Mouse (Mus musculus) heart, embryonic 12.5 days (tissue): ENCODE data around the gene Rpgr. TPM values are rescaled to one million over a fixed set of nuclear protein-coding genes. Genes with fewer than 3 reads are reported as not detected.

Source experiments
- ATAC-seq: fragments of 200-750 bp; cut with Nextera tagmentation; 2 replicates; pipeline ENCODE4 v1.8.0; 2017; ENCODE audit warnings: moderate TSS enrichment, moderate library complexity; ENCODE audit not compliant: insufficient number of reproducible peaks, low FRiP score
- H3K27ac ChIP-seq: fragments of 300-500 bp; sonication (generic); 2 replicates; pipeline ENCODE4 v1.5.1; 2016; ENCODE audit warnings: mild to moderate bottlenecking, moderate library complexity; ENCODE audit not compliant: poor library complexity, severe bottlenecking
- H3K27me3 ChIP-seq: fragments of 300-500 bp; sonication (generic); replicated peaks from 2 replicates; pipeline ENCODE4 v1.6.1; 2016; ENCODE audit warnings: mild to moderate bottlenecking, moderate library complexity
- H3K36me3 ChIP-seq: fragments of 300-500 bp; sonication (generic); 2 replicates; pipeline ENCODE4 v1.6.1; 2016; ENCODE audit warnings: mild to moderate bottlenecking, moderate library complexity
- H3K4me1 ChIP-seq: fragments of 300-500 bp; sonication (generic); replicated peaks from 2 replicates; pipeline ENCODE4 v1.6.1; 2016; ENCODE audit warnings: mild to moderate bottlenecking
- H3K4me2 ChIP-seq: fragments of 300-500 bp; sonication (generic); 2 replicates; pipeline ENCODE4 v1.6.1; 2016; ENCODE audit warnings: mild to moderate bottlenecking, moderate library complexity
- H3K4me3 ChIP-seq: fragments of 300-500 bp; sonication (generic); 2 replicates; pipeline ENCODE4 v1.5.1; 2016; ENCODE audit warnings: mild to moderate bottlenecking
- H3K9ac ChIP-seq: fragments of 300-500 bp; sonication (generic); 2 replicates; pipeline ENCODE4 v1.6.1; 2016; ENCODE audit warnings: mild to moderate bottlenecking, moderate library complexity
- H3K9me3 ChIP-seq: fragments of 300-500 bp; sonication (generic); replicated peaks from 2 replicates; pipeline ENCODE4 v1.6.1; 2016; ENCODE audit warnings: mild to moderate bottlenecking, moderate library complexity
- WGBS: fragments of 180-500 bp; shearing (Covaris S2); methylation state at CpG from one replicate; pipeline ENCODE4 v1.1.7; 2016; 5-methylcytosine and 5-hydroxymethylcytosine counted together
- polyA plus RNA-seq: library from polyadenylated mRNA; unstranded; fragments of >200 nt; fragmentation: Nextera tagmentation; extraction: Ambion mirVana; gene quantifications from 2 replicates; pipeline ENCODE4 v1.2.1, GENCODE M21; 2016

The Rpgr gene
- polyA plus RNA-seq, 1 experiment from 2014 or later, result 12.0 TPM

DNA sequence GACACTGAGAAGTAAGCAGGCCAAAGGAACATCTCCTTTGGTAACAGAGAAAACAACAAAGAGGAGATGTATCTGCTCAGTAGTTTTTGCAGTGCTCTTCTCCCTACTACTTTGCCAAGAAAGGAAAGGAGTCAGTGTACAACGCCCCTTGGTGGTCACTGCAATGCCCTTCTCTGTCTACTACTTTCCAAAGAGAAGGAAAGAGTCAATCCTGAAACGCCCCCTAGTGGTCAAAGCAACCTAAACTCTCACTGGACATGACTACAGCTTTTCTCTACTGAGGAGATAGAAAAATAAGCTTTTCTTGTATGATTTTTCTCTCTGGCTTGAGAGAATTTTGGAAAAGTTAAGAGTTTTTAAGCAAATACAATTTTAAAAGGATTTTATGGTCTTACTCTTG lies 15.4 kb downstream of the Rpgr start:
- H3K9me3 ChIP-seq, result no peaks in the 10 kb centered on the region
- H3K4me2 ChIP-seq, result no peak overlapping the region
- no peak overlapping the region for H3K4me3 ChIP-seq
- no peak overlapping the region for H3K9ac ChIP-seq
- no peaks in the 10 kb centered on the region for H3K4me1 ChIP-seq
- no peak for ATAC-seq
- 24% methylated on average over 2 of the region's 2 CpGs for WGBS
- H3K27ac ChIP-seq, result no peak overlapping the region
- peaks cover 5% of the 10 kb centered on the region; the same call in 1 of the 2 replicates for H3K36me3 ChIP-seq
- no peaks in the 10 kb centered on the region for H3K27me3 ChIP-seq

- Histone ChIP-seq H3K36me3 (no peaks in the 10 kb centered on the region), H3K4me3 (no peak overlapping the region), H3K27me3 (no peaks in the 10 kb centered on the region), H3K9me3 (no peaks in the 10 kb centered on the region), H3K27ac (no peak overlapping the region), H3K9ac (no peak overlapping the region), H3K4me2 (no peak overlapping the region), H3K4me1 (no peaks in the 10 kb centered on the region)
- no peak for ATAC-seq
- WGBS, result 51% methylated on average over 3 of the region's 3 CpGs
Measured at GRCm38 (mm10) chrX:10152390-10152789, 64.3 kb downstream of the Rpgr start.

DNA sequence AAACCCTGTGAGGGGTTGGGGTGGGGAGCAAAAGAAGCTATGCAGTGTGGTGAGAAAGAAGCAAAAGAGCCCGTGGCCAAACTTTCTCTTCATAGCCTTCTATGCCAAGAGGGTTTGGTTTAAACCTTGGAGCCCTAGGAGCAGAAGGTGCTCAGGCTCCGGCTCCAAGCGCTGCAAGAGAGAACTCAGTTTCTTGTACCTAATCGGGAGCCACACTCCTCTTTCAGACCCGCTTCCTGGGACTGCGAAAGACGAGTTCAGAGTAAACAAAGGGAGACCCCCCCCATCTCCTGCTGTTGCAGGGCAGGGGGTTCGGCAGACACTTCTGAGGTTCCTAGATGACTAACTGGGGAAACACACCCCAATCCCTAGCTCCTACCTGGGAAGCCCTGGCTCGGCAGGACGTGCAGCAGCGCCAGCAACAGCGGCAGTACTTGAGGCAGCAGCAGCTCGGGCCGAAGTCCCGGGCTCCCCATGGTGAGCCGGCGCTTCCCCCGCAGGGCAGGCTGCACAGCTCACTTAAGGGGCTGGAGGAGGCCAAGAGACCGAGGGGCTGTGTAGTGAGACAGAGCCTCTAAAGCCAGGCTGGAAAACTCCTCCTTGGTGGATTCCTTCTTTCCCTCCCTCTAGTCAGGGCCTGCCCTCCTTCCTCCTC lies 99.5 kb downstream of the Rpgr start, which contains the start of gene Srpx:
Srpx (minus strand) TSS at position 645 of the 655 bp plus-strand sequence.
- Histone ChIP-seq H3K4me2 (peak within 1 kb of the TSS; percentile 76), H3K4me1 (no peaks in the 10 kb centered on the region), H3K9ac (peak within 1 kb of the TSS; percentile 48), H3K4me3 (peak within 1 kb of the TSS; percentile 49), H3K9me3 (no peaks in the 10 kb centered on the region), H3K27me3 (no peaks in the 10 kb centered on the region; the same call in 1 of the 2 replicates), H3K27ac (no peak within 1 kb of the TSS), H3K36me3 (no peaks in the 10 kb centered on the region)
- no peak for ATAC-seq
- WGBS, result 12% methylated on average over 19 of the region's 19 CpGs

- no peak overlapping the region for H3K4me2 ChIP-seq
- ATAC-seq, result no peak
- no peaks in the 10 kb centered on the region for H3K4me1 ChIP-seq
- no peaks in the 10 kb centered on the region for H3K9me3 ChIP-seq
- no peaks in the 10 kb centered on the region for H3K36me3 ChIP-seq
- H3K4me3 ChIP-seq, result no peak overlapping the region
- H3K27me3 ChIP-seq, result no peaks in the 10 kb centered on the region; the same call in 1 of the 2 replicates
- WGBS, result 31% methylated on average over 3 of the region's 3 CpGs
- H3K9ac ChIP-seq, result no peak overlapping the region
- H3K27ac ChIP-seq, result no peak overlapping the region
Measured at GRCm38 (mm10) chrX:10115780-10116179, 100.9 kb downstream of the Rpgr start.

DNA sequence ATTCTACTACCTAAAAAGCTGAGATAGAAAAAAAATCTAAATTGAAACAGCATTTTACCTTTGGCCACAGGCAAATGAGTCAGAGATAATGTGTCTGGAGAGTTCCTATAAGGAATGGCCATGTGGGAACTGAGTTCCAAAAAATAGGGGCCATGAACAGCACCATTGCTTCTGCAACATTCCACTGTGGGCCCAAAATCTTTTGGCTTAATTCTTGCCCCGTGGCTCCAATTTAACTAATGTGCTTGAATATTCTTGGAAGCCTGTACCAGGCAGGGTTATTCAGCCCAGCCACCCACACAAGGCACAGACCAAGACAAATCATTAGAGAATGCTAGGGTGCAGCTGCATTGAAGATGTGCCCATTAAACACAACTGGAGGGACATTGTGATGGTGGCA lies 106.0 kb downstream of the Rpgr start:
- WGBS, result 53% methylated on average over 1 of the region's 1 CpGs

GRCm38 (mm10) chrX:10108558-10108957 lies 108.2 kb downstream of the Rpgr start:
- Histone ChIP-seq H3K4me2 (no peak overlapping the region), H3K27me3 (no peaks in the 10 kb centered on the region), H3K4me1 (no peaks in the 10 kb centered on the region), H3K36me3 (no peaks in the 10 kb centered on the region), H3K9ac (no peak overlapping the region), H3K4me3 (no peak overlapping the region), H3K9me3 (no peaks in the 10 kb centered on the region), H3K27ac (no peak overlapping the region)
- 62% methylated on average over 4 of the region's 4 CpGs for WGBS
- ATAC-seq, result no peak

More for the DNA sequence above, 106.0 kb downstream of the Rpgr start:
- no peaks in the 10 kb centered on the region for H3K27me3 ChIP-seq
- H3K4me1 ChIP-seq, result no peaks in the 10 kb centered on the region
- H3K9me3 ChIP-seq, result no peaks in the 10 kb centered on the region
- H3K36me3 ChIP-seq, result no peaks in the 10 kb centered on the region
- H3K4me3 ChIP-seq, result no peak overlapping the region
- no peak overlapping the region for H3K27ac ChIP-seq
- H3K4me2 ChIP-seq, result no peak overlapping the region
- ATAC-seq, result no peak
- no peak overlapping the region for H3K9ac ChIP-seq

GRCm38 (mm10) chrX:10105475-10105874 lies 111.2 kb downstream of the Rpgr start:
- no peaks in the 10 kb centered on the region for H3K4me1 ChIP-seq
- H3K9ac ChIP-seq, result no peak overlapping the region
- no peak overlapping the region for H3K4me2 ChIP-seq
- no peak for ATAC-seq
- no peaks in the 10 kb centered on the region for H3K36me3 ChIP-seq
- H3K4me3 ChIP-seq, result no peak overlapping the region
- WGBS, result 55% methylated on average over 5 of the region's 5 CpGs
- H3K9me3 ChIP-seq, result no peaks in the 10 kb centered on the region
- no peaks in the 10 kb centered on the region for H3K27me3 ChIP-seq
- no peak overlapping the region for H3K27ac ChIP-seq

DNA sequence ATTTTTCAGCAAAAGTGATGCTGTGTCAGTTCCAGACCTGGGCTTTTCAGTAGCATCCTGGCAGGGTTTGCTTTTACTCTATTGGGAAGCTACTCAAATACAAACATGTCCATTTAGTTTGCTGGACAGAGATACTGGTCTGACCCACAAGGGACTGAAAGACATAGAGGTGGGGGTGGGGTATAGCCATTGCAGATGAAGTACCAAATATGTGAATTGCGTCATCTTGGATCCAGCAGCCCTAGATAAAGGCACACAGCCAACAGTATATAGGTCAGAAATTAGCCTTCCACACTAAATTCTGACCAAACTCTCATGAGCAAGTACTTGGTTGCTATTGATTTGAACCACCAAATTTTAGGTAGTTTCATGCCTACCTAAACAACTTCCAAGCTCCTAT lies 114.0 kb downstream of the Rpgr start:
- ATAC-seq, result no peak
- no peaks in the 10 kb centered on the region for H3K9me3 ChIP-seq
- no peak overlapping the region for H3K9ac ChIP-seq
- no peak overlapping the region for H3K4me3 ChIP-seq
- H3K4me2 ChIP-seq, result no peak overlapping the region
- WGBS, result 86% methylated on average over 1 of the region's 1 CpGs
- H3K27ac ChIP-seq, result no peak overlapping the region
- no peaks in the 10 kb centered on the region for H3K4me1 ChIP-seq
- H3K36me3 ChIP-seq, result no peaks in the 10 kb centered on the region
- H3K27me3 ChIP-seq, result no peaks in the 10 kb centered on the region

GRCm38 (mm10) chrX:10095797-10096196 lies 120.9 kb downstream of the Rpgr start:
- Histone ChIP-seq H3K4me3 (no peak overlapping the region), H3K27me3 (no peaks in the 10 kb centered on the region), H3K9ac (no peak overlapping the region), H3K9me3 (no peaks in the 10 kb centered on the region), H3K4me1 (no peaks in the 10 kb centered on the region), H3K27ac (no peak overlapping the region), H3K36me3 (no peaks in the 10 kb centered on the region), H3K4me2 (no peak overlapping the region)
- 75% methylated on average over 3 of the region's 3 CpGs for WGBS
- no peak for ATAC-seq

GRCm38 (mm10) chrX:10080385-10080784 lies 136.3 kb downstream of the Rpgr start:
- WGBS, result 68% methylated on average over 3 of the region's 3 CpGs
- H3K36me3 ChIP-seq, result no peaks in the 10 kb centered on the region
- no peak for ATAC-seq
- no peak overlapping the region for H3K4me2 ChIP-seq
- no peaks in the 10 kb centered on the region for H3K4me1 ChIP-seq
- no peaks in the 10 kb centered on the region for H3K27me3 ChIP-seq
- no peak overlapping the region for H3K9ac ChIP-seq
- no peak overlapping the region for H3K27ac ChIP-seq
- no peaks in the 10 kb centered on the region for H3K9me3 ChIP-seq
- H3K4me3 ChIP-seq, result no peak overlapping the region

- 71% methylated on average over 1 of the region's 1 CpGs for WGBS
- Histone ChIP-seq H3K27me3 (no peaks in the 10 kb centered on the region), H3K9ac (no peak overlapping the region), H3K4me2 (no peak overlapping the region), H3K4me3 (no peak overlapping the region), H3K4me1 (no peaks in the 10 kb centered on the region), H3K27ac (no peak overlapping the region), H3K36me3 (no peaks in the 10 kb centered on the region), H3K9me3 (no peaks in the 10 kb centered on the region)
- no peak for ATAC-seq
Measured at GRCm38 (mm10) chrX:10079981-10080380, 136.7 kb downstream of the Rpgr start.

DNA sequence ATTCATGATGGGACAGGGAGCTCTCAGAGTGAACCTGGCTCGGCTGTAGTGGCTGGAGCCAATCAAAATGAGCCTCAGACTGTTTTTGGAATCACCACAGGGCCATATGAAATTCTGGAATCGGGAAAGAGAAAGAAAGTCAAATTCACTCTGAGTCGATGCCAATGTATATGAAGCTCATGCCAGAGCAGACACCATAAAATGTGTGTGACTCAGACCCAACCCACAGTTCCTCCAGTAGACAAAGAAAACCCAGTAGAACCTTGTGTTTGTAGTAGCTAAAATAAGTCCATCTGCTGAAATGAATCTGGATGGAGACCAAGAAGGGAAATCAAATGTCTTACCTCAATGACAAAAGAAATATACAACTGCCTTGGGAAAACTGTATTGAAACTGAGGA lies 142.8 kb downstream of the Rpgr start:
- Histone ChIP-seq H3K9ac (no peak overlapping the region), H3K27ac (no peak overlapping the region), H3K4me1 (no peaks in the 10 kb centered on the region), H3K4me2 (no peak overlapping the region), H3K9me3 (no peaks in the 10 kb centered on the region), H3K4me3 (no peak overlapping the region), H3K36me3 (no peaks in the 10 kb centered on the region), H3K27me3 (no peaks in the 10 kb centered on the region)
- ATAC-seq, result no peak
- WGBS, result 73% methylated on average over 3 of the region's 3 CpGs
